Mouse (Mus musculus) heart, postnatal 36 days (tissue): ENCODE data around the gene Mink1. TPM values are rescaled to one million over a fixed set of nuclear protein-coding genes. Genes with fewer than 3 reads are reported as not detected.
A peak's percentile ranks its signal among the peaks of the same experiment; 100 is the strongest.
"Not testable (repeated sequence)": the region's sequence is repeated elsewhere in the genome, so short reads cannot be mapped to it uniquely, and the experiment has no call there.

ENCODE experiments used
- DNase-seq, 2 experiments: peaks; one replicate each; pipeline ENCODE4 v3.0.0; 2021 to 2022
- intact Hi-C: fragments of 180-260 bp; cut with DNase I; formaldehyde crosslinking; loops from one replicate; pipeline ENCODE4 v1.15.1; 2025
- total RNA-seq, 2 experiments: library from RNA; stranded (reverse); gene quantifications; 2 replicates each; pipeline ENCODE4 v1.2.3; 2021

Mink1 gene
- total RNA-seq, 2 experiments from 2014 or later: 43.9 to 49.4 TPM

- intact Hi-C loops: no loop called here
- no peak for DNase-seq
Measured at GRCm38 (mm10) chr11:70551526-70551925, 11.2 kb upstream of the Mink1 start.

- intact Hi-C loops: no loop called here
- no peak for DNase-seq
Measured at GRCm38 (mm10) chr11:70553940-70554339, 8.7 kb upstream of the Mink1 start.

- DNase-seq: no peak
- intact Hi-C loops: no loop called here
Measured at GRCm38 (mm10) chr11:70557545-70557944, 5.1 kb upstream of the Mink1 start.

- DNase-seq: no peak
- intact Hi-C loops: loop anchor here (2.0 kb wide), 3 partner anchors 21 to 41 kb away; partner anchors contain the start of gene Pld2
Measured at GRCm38 (mm10) chr11:70561937-70562286, 769 bp upstream of the Mink1 start.

GRCm38 (mm10) chr11:70562995-70563469 is 351 bp downstream of the Mink1 start:
- intact Hi-C loops: loop anchor here (2.0 kb wide), 3 partner anchors 22 to 42 kb away; partner anchors contain the start of gene Pld2
- DNase-seq: no peak

GRCm38 (mm10) chr11:70563470-70564275 is 992 bp downstream of the Mink1 start:
- intact Hi-C loops: loop anchor here (2.0 kb wide), 4 partner anchors 23 to 43 kb away; partner anchors contain the start of gene Pld2
- DNase-seq: peak; percentile 38 to 44

GRCm38 (mm10) chr11:70564276-70564873 is 1.7 kb downstream of the Mink1 start:
- DNase-seq: no peak
- intact Hi-C loops: loop anchor here (2.0 kb wide), 1 partner anchor 40 kb away; no protein-coding TSS in a partner anchor

- DNase-seq: no peak
- intact Hi-C loops: no loop called here
Measured at GRCm38 (mm10) chr11:70566586-70566985, 3.9 kb downstream of the Mink1 start.

GRCm38 (mm10) chr11:70570614-70571013 is 7.9 kb downstream of the Mink1 start:
- intact Hi-C loops, DNase-seq: not testable (repeated sequence)

GRCm38 (mm10) chr11:70571641-70572040 is 9.0 kb downstream of the Mink1 start:
- DNase-seq: no peak
- intact Hi-C loops: no loop called here

- no peak for DNase-seq
- intact Hi-C loops: no loop called here
Measured at GRCm38 (mm10) chr11:70572348-70572902, 9.7 kb downstream of the Mink1 start.

- no peak for DNase-seq
- intact Hi-C loops: no loop called here
Measured at GRCm38 (mm10) chr11:70573872-70574271, 11.2 kb downstream of the Mink1 start.

- intact Hi-C loops: no loop called here
- DNase-seq: no peak
Measured at GRCm38 (mm10) chr11:70577201-70577600, 14.5 kb downstream of the Mink1 start.

GRCm38 (mm10) chr11:70578962-70579361 is 16.3 kb downstream of the Mink1 start:
- DNase-seq: no peak
- intact Hi-C loops: no loop called here

- intact Hi-C loops: no loop called here
- no peak for DNase-seq
Measured at GRCm38 (mm10) chr11:70579710-70580357, 17.2 kb downstream of the Mink1 start.

GRCm38 (mm10) chr11:70580358-70580720 is 17.7 kb downstream of the Mink1 start:
- intact Hi-C loops: no loop called here
- no peak for DNase-seq

- no peak for DNase-seq
- intact Hi-C loops: no loop called here
Measured at GRCm38 (mm10) chr11:70580921-70581320, 18.2 kb downstream of the Mink1 start.

GRCm38 (mm10) chr11:70582196-70582595 is 19.5 kb downstream of the Mink1 start:
- intact Hi-C loops: no loop called here

GRCm38 (mm10) chr11:70583022-70583714 is 20.5 kb downstream of the Mink1 start:
- DNase-seq: no peak
- intact Hi-C loops: no loop called here

More at GRCm38 (mm10) chr11:70582196-70582595, 19.5 kb downstream of the Mink1 start:
- no peak for DNase-seq

- DNase-seq: no peak
- intact Hi-C loops: no loop called here
Measured at GRCm38 (mm10) chr11:70583775-70584174, 21.1 kb downstream of the Mink1 start.
